Mouse (Mus musculus) heart, postnatal 0 days (tissue): ENCODE measurements around the gene Rint1. TPM values are rescaled to one million over a fixed set of nuclear protein-coding genes. Genes with fewer than 3 reads are reported as not detected.
A peak's percentile ranks its signal among the peaks of the same experiment; 100 is the strongest.

Experiments used
- ATAC-seq: fragments of 200-750 bp; cut with Nextera tagmentation; 2 replicates; pipeline ENCODE4 v1.8.0; 2017; ENCODE audit warnings: low read depth, moderate number of reproducible peaks, moderate library complexity; ENCODE audit not compliant: insufficient read depth
- DNase-seq: peaks from one replicate; pipeline ENCODE4 v3.0.0-alpha.2; 2016; ENCODE audit warnings: low spot score
- H3K27ac ChIP-seq: fragments of 300-500 bp; sonication (generic); 2 replicates; pipeline ENCODE4 v1.5.1; 2014; ENCODE audit warnings: low read depth, mild to moderate bottlenecking
- H3K27me3 ChIP-seq: fragments of 300-500 bp; sonication (generic); 2 replicates; pipeline ENCODE4 v1.6.1; 2014; ENCODE audit warnings: low read length, mixed read lengths; ENCODE audit not compliant: control insufficient read depth, insufficient read depth
- H3K36me3 ChIP-seq: fragments of 300-500 bp; sonication (generic); replicated peaks from 2 replicates; pipeline ENCODE4 v1.6.1; 2014; ENCODE audit warnings: low read length, mixed read lengths; ENCODE audit not compliant: control insufficient read depth, insufficient read depth
- H3K4me1 ChIP-seq: fragments of 300-500 bp; sonication (generic); 2 replicates; pipeline ENCODE4 v1.6.1; 2014; ENCODE audit warnings: antibody characterized with exemption; ENCODE audit not compliant: control insufficient read depth, insufficient read depth
- H3K4me2 ChIP-seq: fragments of 300-500 bp; sonication (generic); 2 replicates; pipeline ENCODE4 v1.6.1; 2014; ENCODE audit warnings: low read depth, mild to moderate bottlenecking, low read length, moderate library complexity
- H3K4me3 ChIP-seq: fragments of 300-500 bp; sonication (generic); 2 replicates; pipeline ENCODE4 v1.5.1; 2014; ENCODE audit warnings: low read depth, low read length
- H3K9ac ChIP-seq: fragments of 300-500 bp; sonication (generic); replicated peaks from 2 replicates; pipeline ENCODE4 v1.6.1; 2014; ENCODE audit warnings: low read depth, low read length, mixed read lengths
- H3K9me3 ChIP-seq: fragments of 300-500 bp; sonication (generic); replicated peaks from 2 replicates; pipeline ENCODE4 v1.6.1; 2016; ENCODE audit warnings: low read length; ENCODE audit not compliant: control insufficient read depth
- CTCF ChIP-seq: IDR thresholded peaks from 2 replicates; pipeline ENCODE4 v1.5.1; 2016; ENCODE audit warnings: antibody characterized with exemption, control low read depth, low read depth
- EP300 ChIP-seq: IDR thresholded peaks from 2 replicates; pipeline ENCODE4 v1.6.1; 2016; ENCODE audit warnings: antibody characterized with exemption, low read depth
- WGBS: fragments of 180-500 bp; shearing (Covaris S2); extraction: QIAGEN DNeasy Blood & Tissue Kit; methylation state at CpG from one replicate; pipeline ENCODE4 v1.1.7; 2014; 5-methylcytosine and 5-hydroxymethylcytosine counted together
- polyA plus RNA-seq: library from polyadenylated mRNA; unstranded; fragments of >200 nt; fragmentation: Nextera tagmentation; extraction: Ambion mirVana; gene quantifications from 2 replicates; pipeline ENCODE4 v1.2.1, GENCODE M21; 2015
- total RNA-seq: library from RNA; depleted of rRNA; stranded (reverse); fragments of >200 nt; gene quantifications from 2 replicates; pipeline ENCODE4 v1.2.3, GENCODE M21; 2014; ENCODE audit warnings: low replicate concordance; rRNA removed

The Rint1 gene
- total and polyA plus RNA-seq, 2 experiments from 2014 or later = 18.8 to 36.7 TPM

DNA sequence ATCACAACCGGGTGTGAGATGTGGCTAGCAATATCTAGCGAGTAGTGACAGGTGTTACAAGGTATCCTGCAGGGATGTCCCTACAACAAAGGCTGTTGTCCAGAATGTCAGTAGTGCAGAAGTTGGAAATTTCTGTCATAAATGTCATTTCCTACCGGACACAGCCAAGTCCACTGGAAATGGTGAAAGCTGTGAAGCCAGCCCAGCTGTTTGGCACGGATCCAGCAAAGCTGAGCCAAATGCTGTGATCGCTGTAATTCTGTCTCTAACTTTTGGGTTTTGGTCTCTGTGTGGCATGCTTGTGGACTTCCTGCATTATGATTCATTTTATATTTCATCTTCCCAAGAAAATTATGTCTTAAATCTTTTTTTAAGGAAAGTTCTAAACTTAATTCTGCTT lies 74.8 kb downstream of the Rint1 start:
- WGBS = 43% methylated on average over 5 of the region's 5 CpGs
- TF ChIP-seq CTCF = no peak
- no peak for TF ChIP-seq EP300
- ATAC-seq (no peak), DNase-seq (peak; percentile 42)
- Histone ChIP-seq H3K36me3 (peaks cover under 1% of the 10 kb centered on the region; the same call in 1 of the 2 replicates), H3K4me2 (no peak overlapping the region), H3K9me3 (no peaks in the 10 kb centered on the region), H3K27ac (no peak overlapping the region), H3K4me3 (no peak overlapping the region), H3K9ac (no peak overlapping the region), H3K4me1 (peaks cover 19% of the 10 kb centered on the region), H3K27me3 (no peaks in the 10 kb centered on the region)

DNA sequence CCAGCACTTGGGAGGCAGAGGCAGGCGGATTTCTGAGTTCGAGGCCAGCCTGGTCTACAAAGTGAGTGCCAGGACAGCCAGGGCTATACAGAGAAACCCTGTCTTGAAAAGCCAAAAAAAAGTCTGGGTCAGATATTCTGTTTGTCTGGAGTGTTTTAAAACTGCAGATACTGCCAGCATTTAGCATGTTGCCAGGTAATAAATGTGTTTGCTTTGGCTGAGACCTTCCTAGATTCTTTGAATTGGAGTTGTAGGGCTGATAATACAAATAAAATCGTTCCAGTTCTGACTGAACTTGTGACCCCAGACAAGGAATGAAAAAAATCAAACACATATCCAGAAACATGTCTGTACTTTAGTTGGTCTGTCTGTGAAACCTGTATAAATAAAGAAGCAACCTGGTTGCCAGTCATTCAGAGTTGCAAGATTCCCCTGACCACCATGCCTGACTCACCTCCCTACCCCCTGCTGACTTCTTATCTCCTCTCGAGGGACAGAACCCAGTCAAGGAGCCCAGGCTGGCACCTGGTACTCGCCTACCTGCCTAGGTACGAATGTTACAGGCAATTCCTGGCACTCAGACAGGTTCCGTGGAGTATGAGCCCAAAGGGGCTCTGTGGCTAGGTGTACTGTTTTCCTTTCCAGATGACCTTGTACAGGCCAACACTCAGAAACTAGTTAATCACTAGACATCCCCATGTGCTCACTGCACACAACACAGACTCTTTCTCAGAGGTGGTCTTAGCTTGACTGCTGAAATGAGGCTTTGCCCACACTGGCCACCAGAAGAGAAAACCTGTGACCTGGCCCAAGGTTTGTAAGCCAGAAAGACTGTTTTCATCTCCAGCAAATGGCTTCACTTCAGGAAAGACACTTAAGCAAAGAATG lies 75.9 kb downstream of the Rint1 start:
- Histone ChIP-seq H3K27me3 (no peaks in the 10 kb centered on the region), H3K9me3 (no peaks in the 10 kb centered on the region), H3K4me3 (no peak overlapping the region), H3K4me1 (peaks cover 19% of the 10 kb centered on the region), H3K4me2 (no peak overlapping the region), H3K9ac (no peak overlapping the region), H3K36me3 (no peaks in the 10 kb centered on the region; the same call in 1 of the 2 replicates), H3K27ac (no peak overlapping the region)
- 57% methylated on average over 6 of the region's 7 CpGs for WGBS
- no peak for TF ChIP-seq CTCF
- TF ChIP-seq EP300 = no peak
- ATAC-seq (no peak), DNase-seq (no peak)

DNA sequence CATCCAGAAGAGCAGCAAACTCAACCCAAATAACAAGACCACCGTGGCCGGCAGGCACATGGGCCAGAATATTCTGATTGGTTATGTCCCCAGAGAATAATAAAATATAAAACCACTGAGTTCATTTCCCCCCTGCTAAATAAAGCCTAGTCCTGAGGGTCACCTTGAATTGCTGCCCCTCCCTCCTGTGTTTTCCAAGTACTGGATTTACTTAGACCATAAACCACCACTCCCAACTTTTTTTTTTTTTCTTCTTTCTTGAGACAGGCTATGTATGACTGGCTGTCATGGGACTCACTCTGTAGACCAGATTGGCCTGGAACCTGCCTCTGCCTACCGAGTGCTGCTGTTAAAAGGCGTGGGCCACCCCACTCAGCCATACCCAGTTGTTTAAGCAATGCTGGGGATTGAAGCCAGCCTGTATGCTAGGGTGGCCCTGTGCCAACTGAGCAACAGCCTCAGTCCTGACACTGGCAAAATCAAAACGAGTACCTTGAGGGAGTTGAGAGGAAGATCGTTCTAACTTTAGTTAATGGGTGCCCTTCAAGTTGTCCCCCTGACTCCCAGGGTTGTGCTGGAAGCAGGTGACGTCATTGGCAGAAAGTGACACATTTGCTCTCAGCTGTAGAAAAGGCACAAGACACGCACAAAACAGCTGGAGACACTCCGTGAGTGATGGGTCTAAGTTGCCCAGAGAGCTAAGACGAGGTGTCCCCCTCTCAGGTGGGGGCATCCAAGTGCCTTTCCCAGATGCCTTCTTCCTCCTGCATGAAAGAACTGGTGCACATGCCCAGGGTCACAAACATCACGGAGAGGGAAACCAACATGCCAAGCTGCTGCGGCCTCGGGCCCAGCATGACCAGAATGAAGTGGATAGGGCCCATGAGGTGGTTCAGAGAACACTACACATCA lies 76.8 kb downstream of the Rint1 start:
- Histone ChIP-seq H3K4me1 (peaks cover 19% of the 10 kb centered on the region), H3K27me3 (no peaks in the 10 kb centered on the region), H3K4me2 (no peak overlapping the region), H3K9ac (no peak overlapping the region), H3K4me3 (no peak overlapping the region), H3K27ac (no peak overlapping the region), H3K9me3 (no peaks in the 10 kb centered on the region), H3K36me3 (no peaks in the 10 kb centered on the region)
- ATAC-seq (no peak), DNase-seq (no peak)
- TF ChIP-seq EP300 = no peak
- TF ChIP-seq CTCF = no peak
- 69% methylated on average over 13 of the region's 13 CpGs for WGBS

DNA sequence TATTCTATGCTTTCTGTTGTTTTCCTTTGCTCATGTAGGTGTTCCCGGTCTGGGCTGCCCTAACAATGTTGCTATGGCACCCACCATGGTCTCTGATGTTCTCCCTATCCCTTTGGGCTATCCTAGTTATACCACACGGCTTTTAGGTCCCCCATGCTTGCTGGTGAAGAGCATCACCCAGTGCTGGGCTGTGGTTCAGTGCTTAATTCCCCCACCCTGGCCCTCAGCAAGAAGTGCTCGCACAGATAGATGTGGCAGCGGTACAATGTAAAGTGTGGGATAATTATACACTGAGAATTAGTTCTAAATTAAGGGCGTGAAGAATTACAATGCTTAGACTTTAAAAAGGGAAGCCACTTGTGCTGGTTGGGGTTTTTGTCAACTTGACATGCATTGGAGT lies 78.4 kb downstream of the Rint1 start:
- H3K9me3 ChIP-seq = no peaks in the 10 kb centered on the region
- no peak overlapping the region for H3K4me3 ChIP-seq
- no peak for DNase-seq
- 76% methylated on average over 5 of the region's 5 CpGs for WGBS
- no peaks in the 10 kb centered on the region for H3K36me3 ChIP-seq
- no peaks in the 10 kb centered on the region for H3K27me3 ChIP-seq
- peaks cover 19% of the 10 kb centered on the region for H3K4me1 ChIP-seq
- ATAC-seq = no peak
- no peak overlapping the region for H3K9ac ChIP-seq
- no peak overlapping the region for H3K27ac ChIP-seq
- no peak overlapping the region for H3K4me2 ChIP-seq
- no peak for TF ChIP-seq CTCF
- TF ChIP-seq EP300 = no peak

Other genes starting within 250 kb of the Rint1 start
- 14.7 and 34.9 TPM in 2 replicates for gene Srpk2, start 103.1 kb upstream of the Rint1 start, total RNA-seq
- gene Srpk2, start 103.1 kb upstream of the Rint1 start, polyA plus RNA-seq = 49.1 and 52.9 TPM in 2 replicates
- 8.6 and 11.6 TPM in 2 replicates for gene Pus7, start 4.0 kb upstream of the Rint1 start, total RNA-seq
- gene Pus7, start 4.0 kb upstream of the Rint1 start, polyA plus RNA-seq = 11.8 and 14.0 TPM in 2 replicates
- 21.6 and 26.0 TPM in 2 replicates for gene Tomm7, start 56.5 kb downstream of the Rint1 start, total RNA-seq
- gene Tomm7, start 56.5 kb downstream of the Rint1 start, polyA plus RNA-seq = 137 and 141 TPM in 2 replicates
- 37.3 and 37.6 TPM in 2 replicates for gene Fam126a, start 243.0 kb downstream of the Rint1 start, total RNA-seq
- gene Fam126a, start 243.0 kb downstream of the Rint1 start, polyA plus RNA-seq = 23.3 and 27.7 TPM in 2 replicates